Mouse (Mus musculus) erythroblast, embryonic 14.5 days (primary cell): ENCODE results near the gene Pdzrn3.

Experiments used
- GATA1 ChIP-seq: IDR thresholded peaks from 2 replicates; pipeline ENCODE4 v1.6.1; 2012; ENCODE audit warnings: low read length, inconsistent platforms, mixed read lengths
- TAL1 ChIP-seq: IDR thresholded peaks from 3 replicates; pipeline ENCODE4 v1.6.1; 2012; ENCODE audit warnings: low read length, inconsistent platforms, mixed read lengths

GRCm38 (mm10) chr6:101259411-101259810, 118.3 kb downstream of the Pdzrn3 start:
- TF ChIP-seq GATA1 (no peak), TAL1 (no peak)
